Mouse (Mus musculus): ENCODE measurements around the gene Lingo4. TPM values are rescaled to one million over a fixed set of nuclear protein-coding genes. Genes with fewer than 3 reads are reported as not detected.
A peak's percentile ranks its signal among the peaks of the same experiment; 100 is the strongest.

Lingo4 gene
- polyA plus RNA-seq (2012; ENCODE audit: insufficient read depth, insufficient read length, missing spikeins): 0.28 and 0.71 TPM in 2 replicates

DNA sequence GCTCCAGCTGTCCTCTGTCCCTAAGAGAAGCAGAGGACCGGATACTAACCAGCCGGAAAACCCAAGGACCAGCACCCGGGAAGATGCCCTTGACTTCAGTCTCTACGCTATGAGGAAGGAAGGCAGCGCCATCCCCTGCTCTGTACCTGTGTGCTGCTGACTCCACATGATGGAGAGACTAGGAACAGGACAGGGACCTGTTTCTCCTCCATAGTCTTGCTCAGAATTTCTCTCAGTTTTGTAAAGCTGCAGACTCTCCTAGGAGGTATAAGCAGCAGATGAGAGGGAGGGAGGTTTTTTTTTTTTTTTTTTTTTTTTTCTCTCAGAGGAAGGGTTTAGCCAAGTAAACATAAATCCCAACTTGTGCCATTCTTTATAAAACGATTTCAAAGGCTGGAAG lies at the start of gene Lingo4:
TSS of gene Lingo4 (plus strand) at position 301 of the 400 bp plus-strand sequence.
- no peaks in the 10 kb centered on the region for H3K4me1 ChIP-seq (ENCODE audit: control insufficient read depth, insufficient read depth, insufficient read length, low read length)
- no peak within 1 kb of the TSS for H3K4me3 ChIP-seq (ENCODE audit: insufficient read depth, low read depth, low read length)
- no peak within 1 kb of the TSS for H3K27ac ChIP-seq (replicated peaks; ENCODE audit: low read depth, low read length)

DNA sequence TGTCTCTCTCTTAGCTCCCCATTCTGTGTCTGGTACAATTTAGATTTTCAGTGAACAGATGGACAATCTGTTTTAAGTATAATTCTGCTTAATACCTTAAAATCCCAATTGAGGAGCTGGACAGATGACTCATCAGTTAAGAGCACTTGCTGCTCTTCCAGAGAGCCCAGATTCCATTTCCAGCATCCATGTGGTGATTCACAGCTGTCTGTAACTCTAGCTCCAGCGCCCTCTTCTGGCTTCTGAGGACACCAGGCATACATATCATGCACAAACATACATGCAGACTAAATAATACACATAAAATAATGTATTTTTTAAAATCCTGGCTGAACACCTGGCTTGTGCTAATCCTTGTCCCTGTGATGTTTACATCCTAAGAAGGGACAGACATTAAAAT lies 37.5 kb upstream of the Lingo4 start:
- Histone ChIP-seq H3K4me1 (ENCODE audit: control insufficient read depth, insufficient read depth, insufficient read length, low read length) (no peaks in the 10 kb centered on the region), H3K27ac (replicated peaks; ENCODE audit: low read depth, low read length) (no peak overlapping the region), H3K4me3 (ENCODE audit: insufficient read depth, low read depth, low read length) (no peak overlapping the region)

DNA sequence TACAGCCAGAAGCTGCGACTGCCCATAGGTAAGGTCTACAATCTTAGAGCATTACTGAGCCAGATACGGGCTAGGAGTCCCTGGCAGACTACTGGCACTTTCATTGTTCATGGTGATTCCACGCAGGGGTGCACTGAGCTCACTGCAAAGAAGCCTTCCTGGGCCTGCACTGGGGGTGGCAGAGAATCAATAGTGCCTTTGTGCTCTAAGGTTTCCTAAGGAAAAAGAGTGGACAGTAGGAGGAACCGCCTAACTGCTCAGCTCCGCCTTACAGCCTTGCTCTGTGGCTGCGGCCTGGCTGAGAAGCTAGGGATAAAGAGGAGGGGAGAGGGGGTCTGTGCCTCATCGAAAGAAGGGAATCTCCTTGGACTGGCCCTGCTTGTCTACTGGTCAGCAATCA lies 36.2 kb upstream of the Lingo4 start, which contains the start of gene C2cd4d:
TSS of gene C2cd4d (plus strand) at position 301 of the 400 bp plus-strand sequence.
- H3K27ac ChIP-seq (replicated peaks; ENCODE audit: low read depth, low read length): no peak within 1 kb of the TSS
- H3K4me3 ChIP-seq (ENCODE audit: insufficient read depth, low read depth, low read length): peak within 1 kb of the TSS; percentile 55
- no peaks in the 10 kb centered on the region for H3K4me1 ChIP-seq (ENCODE audit: control insufficient read depth, insufficient read depth, insufficient read length, low read length)

DNA sequence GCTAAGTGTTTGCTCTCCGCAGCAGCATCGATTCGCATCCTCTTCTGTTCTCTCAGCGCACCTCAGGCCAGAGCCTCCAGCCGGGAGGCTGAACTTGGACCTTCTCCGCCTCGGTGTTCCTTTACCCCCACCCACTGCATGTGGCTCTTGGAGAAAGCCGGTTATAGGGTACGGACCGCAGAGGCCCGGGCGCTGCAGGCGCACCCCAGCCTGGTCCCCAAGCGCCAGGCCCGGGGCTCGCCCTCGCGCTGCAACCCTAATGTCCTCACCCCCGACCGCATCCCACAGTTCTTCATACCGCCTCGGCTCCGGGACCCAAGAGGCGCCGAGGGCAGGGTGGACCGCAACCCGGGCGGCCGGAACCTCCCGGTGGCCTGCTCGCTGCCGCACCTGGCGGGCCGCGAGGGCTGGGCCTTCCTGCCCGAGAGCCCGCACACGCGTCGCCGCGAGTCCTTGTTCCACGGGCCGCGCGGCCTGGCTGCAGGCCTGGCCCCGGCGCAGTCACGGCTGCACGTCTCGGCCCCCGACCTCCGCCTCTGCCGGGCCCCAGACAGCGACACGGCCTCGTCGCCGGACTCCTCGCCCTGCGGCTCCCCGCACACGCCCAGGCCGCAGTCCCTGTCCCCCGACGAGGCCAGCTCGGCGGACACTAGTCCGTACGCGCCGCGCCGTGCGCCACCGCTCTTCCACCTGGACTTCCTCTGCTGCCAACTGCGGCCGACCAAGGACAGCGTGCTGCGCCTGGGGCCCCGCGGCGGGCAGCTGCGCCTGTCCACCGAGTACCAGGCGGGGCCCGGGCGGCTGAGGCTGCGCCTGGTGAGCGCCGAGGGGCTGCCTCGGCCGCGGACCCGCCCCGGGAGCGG lies 34.8 kb upstream of the Lingo4 start:
- Histone ChIP-seq H3K27ac (replicated peaks; ENCODE audit: low read depth, low read length) (no peak overlapping the region), H3K4me3 (ENCODE audit: insufficient read depth, low read depth, low read length) (peak overlapping the region; percentile 55), H3K4me1 (ENCODE audit: control insufficient read depth, insufficient read depth, insufficient read length, low read length) (no peaks in the 10 kb centered on the region)

DNA sequence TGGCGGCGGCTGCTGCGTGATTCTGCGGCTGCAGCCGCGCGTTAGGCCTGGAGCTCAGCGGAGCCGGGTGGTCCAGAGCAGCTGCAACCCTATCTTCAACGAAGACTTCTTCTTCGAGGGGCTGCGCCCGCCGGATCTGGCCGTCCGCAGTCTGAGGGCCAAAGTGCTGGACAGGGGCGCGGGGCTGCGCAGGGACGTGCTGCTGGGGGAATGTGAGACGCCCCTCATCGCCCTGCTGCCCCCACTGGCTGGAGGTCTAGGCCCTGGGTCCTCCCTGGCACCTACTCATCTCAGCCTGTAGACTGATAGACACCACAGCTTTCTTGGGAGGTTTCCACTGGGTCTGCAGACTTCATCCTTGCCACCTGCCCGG lies 34.2 kb upstream of the Lingo4 start:
- peak overlapping the region; percentile 55 for H3K4me3 ChIP-seq (ENCODE audit: insufficient read depth, low read depth, low read length)
- H3K27ac ChIP-seq (replicated peaks; ENCODE audit: low read depth, low read length): no peak overlapping the region

DNA sequence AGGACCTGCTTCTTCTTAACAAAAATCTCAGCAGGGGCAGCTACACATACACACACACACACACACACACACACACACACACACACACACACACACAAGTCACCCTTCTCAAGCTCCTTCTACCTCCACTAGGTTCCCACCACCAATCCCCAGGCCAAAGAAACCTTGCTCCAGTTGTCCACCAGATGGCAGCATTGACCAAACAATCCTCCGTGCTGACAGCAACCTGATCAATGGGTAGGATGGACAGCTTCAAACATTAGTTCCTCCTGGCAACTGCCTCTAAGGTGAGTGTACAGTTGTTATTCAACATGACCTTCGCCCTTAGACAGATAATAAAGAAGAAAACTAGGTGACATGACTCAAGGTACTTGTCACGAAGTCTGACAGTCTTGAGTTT lies 31.6 kb upstream of the Lingo4 start:
- H3K4me3 ChIP-seq (ENCODE audit: insufficient read depth, low read depth, low read length): no peak overlapping the region
- H3K27ac ChIP-seq (replicated peaks; ENCODE audit: low read depth, low read length): no peak overlapping the region
- H3K4me1 ChIP-seq (ENCODE audit: control insufficient read depth, insufficient read depth, insufficient read length, low read length): no peaks in the 10 kb centered on the region

More for the DNA sequence above, 34.2 kb upstream of the Lingo4 start:
- no peaks in the 10 kb centered on the region for H3K4me1 ChIP-seq (ENCODE audit: control insufficient read depth, insufficient read depth, insufficient read length, low read length)

DNA sequence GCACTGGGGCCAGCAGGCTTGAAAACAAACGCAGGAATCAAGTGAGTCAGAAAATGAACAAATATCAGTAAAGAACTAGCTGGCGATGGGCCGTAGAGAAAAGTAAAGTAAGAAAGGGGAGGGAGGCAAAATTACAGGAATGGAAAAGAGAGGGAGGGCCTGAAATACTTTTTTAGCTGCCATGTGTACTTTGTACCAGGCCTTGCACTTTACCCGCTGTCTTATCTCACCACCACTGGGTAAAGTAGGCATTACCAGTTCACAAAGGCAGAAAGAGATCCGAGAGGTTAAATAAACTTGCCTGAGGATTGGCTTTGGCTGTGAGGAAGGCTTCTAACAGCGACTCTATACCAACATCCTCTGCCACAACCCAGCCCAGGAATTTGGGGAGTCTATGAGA lies 30.8 kb upstream of the Lingo4 start:
- Histone ChIP-seq H3K4me1 (ENCODE audit: control insufficient read depth, insufficient read depth, insufficient read length, low read length) (no peaks in the 10 kb centered on the region), H3K27ac (replicated peaks; ENCODE audit: low read depth, low read length) (no peak overlapping the region), H3K4me3 (ENCODE audit: insufficient read depth, low read depth, low read length) (no peak overlapping the region)

DNA sequence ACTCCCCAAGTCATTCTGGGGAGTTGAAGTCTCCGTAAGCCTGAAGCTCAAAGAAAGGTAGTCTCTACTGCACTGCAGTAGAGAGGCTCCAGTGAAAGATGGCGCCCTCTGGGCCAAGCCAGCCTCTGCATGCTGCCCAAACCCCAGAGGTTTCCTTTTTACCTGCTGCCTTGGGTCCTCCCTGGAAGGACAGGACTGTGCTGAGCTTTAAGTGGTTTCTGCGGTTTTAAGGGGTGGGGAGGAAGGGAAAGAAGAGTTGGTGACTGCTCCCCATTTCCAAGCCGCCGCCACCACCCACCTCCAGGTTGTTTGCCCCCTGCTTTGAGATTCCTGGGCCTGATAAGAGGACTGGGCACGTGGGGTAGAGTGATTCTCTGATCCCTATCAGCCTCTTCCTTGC lies 29.7 kb upstream of the Lingo4 start:
- Histone ChIP-seq H3K27ac (replicated peaks; ENCODE audit: low read depth, low read length) (no peak overlapping the region), H3K4me1 (ENCODE audit: control insufficient read depth, insufficient read depth, insufficient read length, low read length) (no peaks in the 10 kb centered on the region), H3K4me3 (ENCODE audit: insufficient read depth, low read depth, low read length) (no peak overlapping the region)

DNA sequence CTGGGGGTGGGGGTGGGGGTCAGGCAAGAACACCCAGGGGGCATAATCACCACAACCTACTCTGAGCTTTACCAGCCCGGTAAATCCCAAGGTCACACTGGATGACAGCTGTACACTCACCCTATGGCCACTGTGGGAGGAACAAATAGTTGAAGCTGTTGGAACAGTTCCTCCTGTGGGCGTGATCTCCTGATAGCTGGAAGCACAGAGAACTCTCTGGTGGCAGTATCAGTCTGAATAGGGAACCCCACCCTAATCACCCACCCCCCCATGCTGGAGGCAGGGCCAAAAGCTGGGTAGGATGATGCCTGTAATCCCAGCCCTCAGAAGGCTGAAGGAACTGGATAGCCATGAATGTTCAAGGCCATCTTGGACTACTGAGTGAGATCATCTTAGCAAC lies 28.6 kb upstream of the Lingo4 start:
- H3K4me1 ChIP-seq (ENCODE audit: control insufficient read depth, insufficient read depth, insufficient read length, low read length): peaks cover 2% of the 10 kb centered on the region; the same call in 1 of the 2 replicates
- no peak overlapping the region for H3K27ac ChIP-seq (replicated peaks; ENCODE audit: low read depth, low read length)
- H3K4me3 ChIP-seq (ENCODE audit: insufficient read depth, low read depth, low read length): no peak overlapping the region

DNA sequence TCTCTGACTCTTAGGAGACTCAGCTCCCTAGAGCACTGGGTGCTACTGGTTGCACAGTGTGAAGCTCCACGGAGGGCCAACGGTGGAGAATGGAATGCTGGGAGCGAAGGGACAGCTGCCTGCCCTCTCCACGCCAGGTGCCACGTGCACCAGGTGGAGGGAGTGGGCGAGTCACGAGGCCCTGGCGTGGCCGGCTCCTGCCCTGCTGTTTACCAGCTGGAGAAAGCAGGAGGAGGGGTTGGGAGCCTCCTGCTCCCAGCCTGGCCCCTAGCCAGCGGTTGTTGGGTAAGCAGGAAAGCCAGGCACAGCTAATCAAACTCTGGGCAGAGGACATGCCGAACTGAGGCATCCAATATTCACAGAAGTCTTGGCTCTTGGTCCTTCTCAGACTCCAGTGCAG lies 26.7 kb upstream of the Lingo4 start:
- Histone ChIP-seq H3K27ac (replicated peaks; ENCODE audit: low read depth, low read length) (no peak overlapping the region), H3K4me1 (ENCODE audit: control insufficient read depth, insufficient read depth, insufficient read length, low read length) (peaks cover 2% of the 10 kb centered on the region; the same call in 1 of the 2 replicates), H3K4me3 (ENCODE audit: insufficient read depth, low read depth, low read length) (peak overlapping the region; percentile 10; the same call in 1 of the 2 replicates)

DNA sequence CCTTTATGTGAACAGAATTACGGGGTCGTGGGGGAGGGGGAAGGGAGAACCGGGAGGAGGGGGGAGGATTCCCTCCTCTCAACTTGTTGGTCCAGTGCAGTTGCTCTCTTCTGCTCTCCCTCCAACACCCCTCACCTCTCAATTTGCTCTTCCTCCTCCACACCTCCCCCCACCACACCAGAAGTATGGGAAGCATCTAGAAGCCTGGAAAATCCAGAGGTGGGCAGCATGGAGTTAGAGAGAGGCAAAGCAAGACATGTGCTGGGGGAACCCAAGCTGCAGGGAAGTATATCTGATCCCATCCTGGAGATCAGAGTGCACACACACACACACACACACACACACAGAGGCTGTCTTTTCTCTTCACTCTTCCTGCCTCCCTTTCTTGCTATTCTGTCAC lies 26.3 kb upstream of the Lingo4 start:
- H3K27ac ChIP-seq (replicated peaks; ENCODE audit: low read depth, low read length): no peak overlapping the region
- peaks cover 2% of the 10 kb centered on the region; the same call in 1 of the 2 replicates for H3K4me1 ChIP-seq (ENCODE audit: control insufficient read depth, insufficient read depth, insufficient read length, low read length)
- H3K4me3 ChIP-seq (ENCODE audit: insufficient read depth, low read depth, low read length): no peak overlapping the region

DNA sequence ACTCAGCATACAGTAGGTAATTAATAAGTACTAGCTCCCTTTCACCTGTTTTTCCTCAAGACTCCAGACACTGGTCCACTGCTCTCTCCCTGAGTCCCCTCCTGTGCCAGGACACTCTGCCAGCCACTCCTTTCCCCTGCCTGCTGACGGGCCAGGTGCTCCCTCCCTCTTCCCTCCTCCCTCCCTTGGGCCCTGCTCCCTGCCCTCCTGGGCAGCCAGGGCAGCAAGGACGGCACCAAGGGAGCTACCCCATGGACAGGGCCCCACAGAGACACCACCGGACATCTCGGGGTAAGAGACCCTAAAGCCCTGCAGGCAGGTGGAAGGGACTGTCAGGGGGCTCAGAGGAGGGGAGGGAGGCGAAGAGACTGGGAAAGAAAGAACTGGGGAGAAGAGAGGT lies 25.7 kb upstream of the Lingo4 start, which contains the start of gene Rorc:
TSS of gene Rorc (plus strand) at position 154 of the 400 bp plus-strand sequence.
- Histone ChIP-seq H3K4me3 (ENCODE audit: insufficient read depth, low read depth, low read length) (peak within 1 kb of the TSS; percentile 68), H3K27ac (replicated peaks; ENCODE audit: low read depth, low read length) (peak within 1 kb of the TSS; percentile 39), H3K4me1 (ENCODE audit: control insufficient read depth, insufficient read depth, insufficient read length, low read length) (peaks cover 2% of the 10 kb centered on the region; the same call in 1 of the 2 replicates)

DNA sequence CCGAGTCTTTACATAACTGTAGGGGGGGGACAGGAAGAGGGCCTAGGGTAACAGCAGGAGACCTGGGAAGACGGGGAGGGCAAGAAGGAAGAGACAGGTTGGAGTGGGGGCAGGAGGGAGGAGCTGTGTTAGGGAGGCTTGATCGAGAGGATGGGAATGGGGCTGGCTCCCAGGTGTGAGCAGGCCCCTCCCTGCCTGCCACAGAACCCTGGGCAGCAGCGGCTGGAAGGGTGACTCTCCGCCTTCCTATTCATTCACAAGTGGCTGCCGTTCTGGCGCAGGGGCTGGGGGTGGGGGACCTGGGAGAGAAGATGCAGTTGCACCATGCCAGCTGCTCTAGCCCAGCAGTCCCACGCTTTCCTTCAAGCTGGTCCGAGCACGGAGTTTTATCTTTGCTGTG lies 25.2 kb upstream of the Lingo4 start:
- Histone ChIP-seq H3K4me3 (ENCODE audit: insufficient read depth, low read depth, low read length) (peak overlapping the region; percentile 68), H3K4me1 (ENCODE audit: control insufficient read depth, insufficient read depth, insufficient read length, low read length) (peaks cover 2% of the 10 kb centered on the region; the same call in 1 of the 2 replicates), H3K27ac (replicated peaks; ENCODE audit: low read depth, low read length) (peak overlapping the region; percentile 39)

DNA sequence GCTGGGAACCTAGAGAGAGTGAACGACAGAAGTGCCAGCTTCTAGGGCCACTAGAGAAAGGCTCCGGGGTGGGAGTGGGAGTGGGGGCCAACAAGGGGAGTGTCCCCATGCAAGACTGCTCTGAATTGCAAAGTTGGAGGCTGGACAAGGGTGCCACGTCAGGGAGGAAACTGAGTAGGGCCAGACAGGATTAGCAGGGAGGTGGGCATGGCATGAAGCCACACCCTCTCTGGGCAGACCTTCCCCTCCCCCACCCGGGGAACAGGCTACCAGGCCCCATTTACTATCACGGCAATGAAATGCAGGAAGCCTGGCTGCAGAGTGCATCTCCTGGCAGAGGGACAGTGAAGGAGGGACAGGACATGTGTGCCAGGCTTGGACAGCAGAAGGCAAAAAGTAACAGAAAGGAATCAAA lies 24.7 kb upstream of the Lingo4 start:
- Histone ChIP-seq H3K27ac (replicated peaks; ENCODE audit: low read depth, low read length) (no peak overlapping the region), H3K4me1 (ENCODE audit: control insufficient read depth, insufficient read depth, insufficient read length, low read length) (peaks cover 2% of the 10 kb centered on the region; the same call in 1 of the 2 replicates), H3K4me3 (ENCODE audit: insufficient read depth, low read depth, low read length) (peak overlapping the region; percentile 68; the same call in 1 of the 2 replicates)

DNA sequence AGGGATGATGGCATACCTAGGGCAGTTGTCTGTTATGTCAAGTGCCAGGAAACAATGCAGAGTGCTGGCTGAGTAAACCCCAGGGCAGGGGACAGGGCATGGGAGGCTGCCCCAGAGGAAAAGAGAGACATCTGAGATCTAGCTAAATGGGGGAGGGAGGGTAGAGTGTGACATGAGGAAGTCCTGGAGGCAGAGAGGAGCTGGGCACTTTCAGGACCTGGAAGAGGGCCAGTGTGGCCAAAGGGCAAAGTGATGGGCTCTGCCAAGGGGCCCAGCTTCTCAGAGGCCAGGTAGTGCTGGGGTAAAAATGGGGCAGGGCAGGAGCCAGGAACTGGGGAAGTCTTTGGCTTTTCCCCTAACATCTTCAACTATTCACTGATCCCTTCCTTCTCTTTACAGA lies 23.7 kb upstream of the Lingo4 start:
- Histone ChIP-seq H3K27ac (replicated peaks; ENCODE audit: low read depth, low read length) (no peak overlapping the region), H3K4me1 (ENCODE audit: control insufficient read depth, insufficient read depth, insufficient read length, low read length) (peaks cover 2% of the 10 kb centered on the region; the same call in 1 of the 2 replicates), H3K4me3 (ENCODE audit: insufficient read depth, low read depth, low read length) (no peak overlapping the region)

DNA sequence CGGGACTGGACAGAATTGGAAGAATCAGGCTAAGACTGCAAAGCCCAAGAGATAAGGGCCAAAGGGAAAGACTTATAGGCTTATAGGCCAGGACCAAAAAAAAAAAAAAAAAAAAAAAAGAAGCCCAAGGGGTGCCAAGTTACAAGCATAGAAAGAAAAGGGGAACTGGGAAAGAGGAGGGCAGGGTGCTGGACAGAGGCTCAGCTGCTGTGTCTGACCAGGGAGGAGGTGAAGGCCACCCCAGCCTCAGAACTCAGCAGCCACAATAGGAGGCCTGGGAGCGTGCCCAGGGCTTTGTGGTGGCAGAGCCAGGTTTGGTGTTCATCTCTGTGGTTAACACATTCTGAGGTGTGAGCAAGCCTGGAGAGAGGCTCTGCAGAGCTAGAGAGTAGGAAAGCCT lies 23.2 kb upstream of the Lingo4 start:
- H3K4me3 ChIP-seq (ENCODE audit: insufficient read depth, low read depth, low read length): no peak overlapping the region
- H3K27ac ChIP-seq (replicated peaks; ENCODE audit: low read depth, low read length): no peak overlapping the region
- peaks cover 2% of the 10 kb centered on the region; the same call in 1 of the 2 replicates for H3K4me1 ChIP-seq (ENCODE audit: control insufficient read depth, insufficient read depth, insufficient read length, low read length)

All from brown adipose tissue, adult 24 weeks (tissue).